Mouse (Mus musculus) MEL (cell line): ENCODE results near the gene Gipc3. TPM values are rescaled to one million over a fixed set of nuclear protein-coding genes. Genes with fewer than 3 reads are reported as not detected.

ENCODE experiments used
- DNase-seq: peaks from one replicate; pipeline ENCODE4 v3.0.0; 2011; ENCODE audit warnings: low read depth, low spot score
- H3K27ac ChIP-seq: 2 replicates; pipeline ENCODE4 v1.5.1; 2012; ENCODE audit warnings: low read depth, mild to moderate bottlenecking, control low read depth, low read length, moderate library complexity; ENCODE audit not compliant: control insufficient read depth
- H3K27me3 ChIP-seq, 2 experiments: fragments of 150-350 bp in 1 of 2; sonication (generic) in 1 of 2; 2 replicates each; pipeline ENCODE4 v1.6.1; 2012; ENCODE audit warnings: low read length in 2 of 2, mild to moderate bottlenecking in 2 of 2, improper control_type of control experiment in 1 of 2, moderate library complexity in 1 of 2; ENCODE audit not compliant: insufficient read depth in 2 of 2, control insufficient read depth in 1 of 2
- H3K36me3 ChIP-seq, 2 experiments: 2 replicates each; pipeline ENCODE4 v1.6.1; 2012 to 2014; ENCODE audit warnings: low read length in 2 of 2, improper control_type of control experiment in 1 of 2, inconsistent platforms in 1 of 2, mild to moderate bottlenecking in 1 of 2; ENCODE audit not compliant: insufficient read depth in 2 of 2, control insufficient read depth in 1 of 2
- H3K4me1 ChIP-seq, 2 experiments: fragments of 150-350 bp in 1 of 2; sonication (generic) in 1 of 2; 2 replicates each; pipeline ENCODE4 v1.6.1; 2012; ENCODE audit warnings: low read length in 2 of 2, improper control_type of control experiment in 1 of 2, mild to moderate bottlenecking in 1 of 2; ENCODE audit not compliant: insufficient read depth in 2 of 2, control insufficient read depth in 1 of 2
- H3K4me3 ChIP-seq, 2 experiments: fragments of 150-350 bp in 1 of 2; sonication (generic) in 1 of 2; 2 replicates each; pipeline ENCODE4 v1.5.1; 2012; ENCODE audit warnings: low read depth in 2 of 2, low read length in 2 of 2, mild to moderate bottlenecking in 2 of 2, moderate library complexity in 2 of 2, control low read depth in 1 of 2, improper control_type of control experiment in 1 of 2; ENCODE audit not compliant: control insufficient read depth in 1 of 2, insufficient read depth in 1 of 2
- H3K79me2 ChIP-seq: 2 replicates; pipeline ENCODE4 v1.6.1; 2012; ENCODE audit warnings: mild to moderate bottlenecking, low read length, moderate library complexity; ENCODE audit not compliant: control insufficient read depth, poor library complexity, insufficient read depth
- H3K9ac ChIP-seq: 2 replicates; pipeline ENCODE4 v1.6.1; 2012; ENCODE audit warnings: low read depth, mild to moderate bottlenecking, control low read depth, low read length, moderate library complexity; ENCODE audit not compliant: control insufficient read depth, poor library complexity, severe bottlenecking
- H3K9me3 ChIP-seq: fragments of 150-350 bp; sonication (generic); replicated peaks from 2 replicates; pipeline ENCODE4 v1.6.1; 2012; ENCODE audit warnings: mild to moderate bottlenecking, low read length, improper control_type of control experiment, moderate library complexity; ENCODE audit not compliant: insufficient read depth
- CHD2 ChIP-seq: IDR thresholded peaks from 2 replicates; pipeline ENCODE4 v1.6.1; 2011; ENCODE audit warnings: low read length, improper control_type of control experiment
- CTCF ChIP-seq, 3 experiments: IDR thresholded peaks in 2 of 3; conservative IDR thresholded peaks in 1 of 3; 2 replicates each; pipeline ENCODE4 v1.5.1; 2011 to 2012; ENCODE audit warnings: low read length in 3 of 3, low read depth in 2 of 3, mild to moderate bottlenecking in 2 of 3, improper control_type of control experiment in 1 of 3, inconsistent platforms in 1 of 3, mixed read lengths in 1 of 3, moderate library complexity in 1 of 3; ENCODE audit not compliant: control insufficient read depth in 1 of 3, insufficient read depth in 1 of 3, poor library complexity in 1 of 3, severe bottlenecking in 1 of 3
- EP300 ChIP-seq, 2 experiments: IDR thresholded peaks; 2 replicates each; pipeline ENCODE4 v1.6.1; 2011; ENCODE audit warnings: improper control_type of control experiment in 2 of 2, low read length in 2 of 2, low read depth in 1 of 2, mild to moderate bottlenecking in 1 of 2
- HCFC1 ChIP-seq: IDR thresholded peaks from 2 replicates; pipeline ENCODE4 v1.6.1; 2012; ENCODE audit warnings: low read depth, mild to moderate bottlenecking, inconsistent platforms, low read length, improper control_type of control experiment, moderate library complexity
- JUND ChIP-seq: IDR thresholded peaks from 2 replicates; pipeline ENCODE4 v1.6.1; 2011; ENCODE audit warnings: low read depth, mild to moderate bottlenecking, improper control_type of control experiment, low read length
- MAFK ChIP-seq: IDR thresholded peaks from 2 replicates; pipeline ENCODE4 v1.6.1; 2011; ENCODE audit warnings: low read depth, mild to moderate bottlenecking, low read length, improper control_type of control experiment, borderline replicate concordance
- MAZ ChIP-seq: IDR thresholded peaks from 2 replicates; pipeline ENCODE4 v1.6.1; 2012; ENCODE audit warnings: low read depth, mild to moderate bottlenecking, inconsistent platforms, low read length, improper control_type of control experiment
- MEF2A ChIP-seq: IDR thresholded peaks from 2 replicates; pipeline ENCODE4 v1.6.1; 2014; ENCODE audit warnings: low read depth, mild to moderate bottlenecking, inconsistent platforms, low read length, improper control_type of control experiment; ENCODE audit not compliant: poor library complexity, insufficient replicate concordance, severe bottlenecking; ENCODE audit errors: extremely low read depth
- MXI1 ChIP-seq: IDR thresholded peaks from 2 replicates; pipeline ENCODE4 v1.6.1; 2011; ENCODE audit warnings: mild to moderate bottlenecking, low read depth, low read length, improper control_type of control experiment
- MYB ChIP-seq: IDR thresholded peaks from 2 replicates; pipeline ENCODE4 v1.6.1; 2011; ENCODE audit warnings: mild to moderate bottlenecking, low read depth, low read length, improper control_type of control experiment
- POLR2A ChIP-seq, 2 experiments: IDR thresholded peaks; 2 replicates each; pipeline ENCODE4 v1.6.1; 2011 to 2012; ENCODE audit warnings: low read length in 2 of 2, mild to moderate bottlenecking in 2 of 2, control low read depth in 1 of 2, improper control_type of control experiment in 1 of 2, low read depth in 1 of 2, moderate library complexity in 1 of 2; ENCODE audit not compliant: control insufficient read depth in 1 of 2, insufficient read depth in 1 of 2, poor library complexity in 1 of 2
- POLR2AphosphoS2 ChIP-seq: IDR thresholded peaks from 2 replicates; pipeline ENCODE4 v1.6.1; 2011; ENCODE audit warnings: low read length, improper control_type of control experiment
- RAD21 ChIP-seq: IDR thresholded peaks from 2 replicates; pipeline ENCODE4 v1.6.1; 2011; ENCODE audit warnings: mild to moderate bottlenecking, low read depth, low read length, improper control_type of control experiment
- TAL1 ChIP-seq: IDR thresholded peaks from 2 replicates; pipeline ENCODE4 v1.6.1; 2012; ENCODE audit warnings: mild to moderate bottlenecking, inconsistent platforms, low read length, moderate library complexity, mixed read lengths
- TBP ChIP-seq: IDR thresholded peaks from 2 replicates; pipeline ENCODE4 v1.8.0; 2011; ENCODE audit warnings: low read depth, low read length, improper control_type of control experiment
- UBTF ChIP-seq: IDR thresholded peaks from 2 replicates; pipeline ENCODE4 v1.6.1; 2012; ENCODE audit warnings: low read depth, mild to moderate bottlenecking, inconsistent platforms, low read length, improper control_type of control experiment, moderate library complexity, borderline replicate concordance; ENCODE audit not compliant: insufficient read depth
- USF2 ChIP-seq, 2 experiments: IDR thresholded peaks; 2 replicates each; pipeline ENCODE4 v1.6.1; 2011 to 2012; ENCODE audit warnings: improper control_type of control experiment in 2 of 2, low read length in 2 of 2, borderline replicate concordance in 1 of 2, inconsistent platforms in 1 of 2, low read depth in 1 of 2, mild to moderate bottlenecking in 1 of 2; ENCODE audit not compliant: insufficient read depth in 1 of 2
- ZC3H11A ChIP-seq: IDR thresholded peaks from 2 replicates; pipeline ENCODE4 v1.6.1; 2012; ENCODE audit warnings: low read depth, mild to moderate bottlenecking, inconsistent platforms, low read length, improper control_type of control experiment
- ZKSCAN1 ChIP-seq: IDR thresholded peaks from 2 replicates; pipeline ENCODE4 v1.6.1; 2012; ENCODE audit warnings: low read depth, mild to moderate bottlenecking, inconsistent platforms, low read length, improper control_type of control experiment, moderate library complexity
- ZMIZ1 ChIP-seq: IDR thresholded peaks from 2 replicates; pipeline ENCODE4 v1.6.1; 2012; ENCODE audit warnings: low read depth, mild to moderate bottlenecking, inconsistent platforms, low read length, improper control_type of control experiment, moderate library complexity
- polyA plus RNA-seq, 2 experiments: library from polyadenylated mRNA; stranded (reverse) in 1 of 2; unstranded in 1 of 2; fragments of >175 nt in 1 of 2; fragments of >200 nt in 1 of 2; gene quantifications; 2 replicates each; pipeline versions ENCODE4 v1.2.1 to v1.2.4; 2012; ENCODE audit warnings: low replicate concordance in 2 of 2, low read depth in 1 of 2; ENCODE audit not compliant: insufficient read length in 2 of 2, insufficient read depth in 1 of 2, missing spikeins in 1 of 2
- total RNA-seq: library from RNA; depleted of rRNA; stranded (reverse); fragments of 300-350 nt; gene quantifications from 2 replicates; pipeline ENCODE4 v1.2.3, GENCODE M21; 2012

Gipc3 gene
- total and polyA plus RNA-seq, 3 experiments = not detected

DNA sequence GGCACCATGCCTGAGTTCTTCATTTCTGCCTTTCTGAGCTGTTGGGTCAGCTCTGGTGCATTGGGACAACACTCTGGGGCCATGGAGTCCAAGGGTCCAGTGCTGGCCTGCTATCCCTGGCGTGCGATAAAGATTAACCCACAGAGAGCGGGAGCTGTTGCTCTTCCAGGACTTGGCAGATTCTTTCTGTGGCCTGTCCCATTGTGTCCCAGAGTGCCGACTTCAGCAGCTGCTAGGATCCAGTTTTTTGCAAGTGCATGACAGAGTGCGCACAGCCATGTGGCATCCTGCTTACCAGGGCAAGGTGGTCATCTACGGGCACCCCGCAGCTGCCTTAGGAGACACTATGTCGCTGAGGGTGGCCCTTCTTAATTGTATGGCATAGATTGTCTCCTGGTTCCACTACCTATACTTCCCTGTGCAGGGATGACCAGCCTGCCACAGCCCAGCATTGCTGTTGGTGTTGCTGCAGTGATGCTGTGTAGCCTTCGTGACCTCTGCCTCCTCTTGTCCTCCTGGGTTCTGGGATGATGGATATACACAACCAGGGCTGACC is 42.6 kb downstream of the Gipc3 start:
- H3K27ac ChIP-seq = no peak overlapping the region
- no peaks in the 10 kb centered on the region for H3K27me3 ChIP-seq
- no peak overlapping the region for H3K9ac ChIP-seq
- no peaks in the 10 kb centered on the region for H3K9me3 ChIP-seq
- DNase-seq = no peak
- H3K4me3 ChIP-seq = no peak overlapping the region
- TF ChIP-seq MXI1 (no peak), POLR2A (IDR thresholded peaks at IDR 0.05; ENCODE audit: control insufficient read depth in 1 of 2, insufficient read depth in 1 of 2, low read depth in 1 of 2, low read length in 2 of 2, poor library complexity in 1 of 2) (no peak), UBTF (no peak), TBP (no peak), MYB (no peak), ZMIZ1 (no peak)
- H3K79me2 ChIP-seq = peaks cover 54% of the 10 kb centered on the region
- H3K4me1 ChIP-seq = peaks cover 0 to 4% of the 10 kb centered on the region in 2 experiments; a peak in 1 of 4 replicates
- H3K36me3 ChIP-seq = no peaks in the 10 kb centered on the region

DNA sequence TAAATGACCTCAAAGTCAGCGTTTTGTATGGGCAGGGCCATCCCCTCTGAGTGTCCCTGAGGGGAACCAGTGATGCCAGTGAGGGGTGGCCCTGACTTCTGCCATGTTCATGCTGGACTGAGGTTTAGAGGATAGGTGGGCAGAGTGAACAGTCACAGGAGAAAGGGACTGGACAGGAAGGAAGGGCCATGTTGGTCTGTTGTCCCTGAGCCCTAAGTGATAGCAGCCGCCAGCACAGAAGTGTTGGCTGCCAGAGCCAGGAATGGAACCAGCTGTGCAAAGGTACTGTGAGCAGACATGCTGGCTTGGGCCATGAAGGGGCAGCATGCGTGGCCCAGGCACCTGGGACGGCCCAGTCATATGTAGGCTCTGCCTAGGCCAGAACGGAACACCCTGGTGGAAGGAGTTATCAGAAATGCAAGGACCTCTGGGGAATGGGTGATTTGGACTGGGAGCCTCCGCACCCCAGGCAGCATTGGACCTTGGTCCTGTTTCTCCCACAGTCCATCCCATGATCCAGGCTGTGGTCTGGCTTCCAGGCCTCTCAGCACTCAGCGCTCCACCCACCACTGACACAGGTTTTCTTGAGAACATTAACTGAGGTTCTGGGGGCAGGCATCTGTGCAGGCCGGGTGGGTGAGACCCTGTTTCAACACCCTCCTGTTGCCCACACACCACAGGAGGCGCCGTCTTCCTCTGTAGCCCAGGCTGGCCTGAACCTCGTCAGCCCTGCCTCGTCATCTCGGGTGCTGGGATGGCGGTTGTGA is 43.3 kb downstream of the Gipc3 start:
- Histone ChIP-seq H3K27me3 (no peaks in the 10 kb centered on the region), H3K79me2 (peaks cover 61% of the 10 kb centered on the region), H3K27ac (no peak overlapping the region), H3K4me1 (peaks cover 1 to 10% of the 10 kb centered on the region in 2 experiments; a peak in 3 of 4 replicates), H3K36me3 (peaks cover 0 to 1% of the 10 kb centered on the region in 2 experiments; a peak in 1 of 4 replicates), H3K4me3 (no peak overlapping the region), H3K9me3 (no peaks in the 10 kb centered on the region), H3K9ac (no peak overlapping the region)
- no peak for TF ChIP-seq ZMIZ1
- TF ChIP-seq RAD21 = no peak
- TF ChIP-seq HCFC1 = no peak
- no peak for TF ChIP-seq JUND
- DNase-seq = no peak

DNA sequence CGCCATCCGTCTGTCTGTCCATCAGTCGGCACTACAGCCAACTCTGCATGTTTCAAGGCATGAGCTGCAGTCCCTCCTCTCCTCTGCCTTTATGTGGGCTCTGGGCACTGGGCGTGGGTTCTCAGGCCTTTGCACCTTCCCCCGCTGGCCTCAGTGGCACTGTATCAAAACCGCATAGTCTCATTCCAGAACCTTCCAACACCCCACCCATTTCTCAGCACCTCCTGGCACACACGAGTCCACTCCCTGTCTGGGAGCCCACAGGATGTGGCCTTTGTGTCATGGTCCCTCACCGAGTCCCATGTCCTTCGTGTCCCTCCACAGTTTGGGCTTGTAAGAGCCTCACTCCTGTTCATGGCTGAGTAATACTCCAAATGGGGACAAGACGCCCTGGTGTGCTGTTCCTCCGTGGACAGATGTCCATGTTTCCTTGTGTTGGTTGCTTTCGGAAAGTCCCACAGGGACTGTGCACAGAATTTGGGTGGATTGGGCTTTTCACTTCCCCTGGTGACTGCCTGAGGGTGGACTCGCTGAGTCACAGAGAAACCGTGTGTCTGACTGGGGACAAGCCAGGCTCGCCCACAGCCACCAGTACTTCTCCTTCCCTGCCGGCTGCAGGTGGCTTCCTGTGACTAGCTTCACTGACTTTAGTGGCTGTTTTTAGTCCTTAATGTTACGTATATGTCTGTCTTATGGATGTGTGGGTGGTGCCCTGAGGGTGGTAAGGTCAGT is 44.5 kb downstream of the Gipc3 start:
- Histone ChIP-seq H3K4me3 (no peak overlapping the region), H3K79me2 (peaks cover 73% of the 10 kb centered on the region), H3K9me3 (no peaks in the 10 kb centered on the region), H3K27ac (no peak overlapping the region), H3K36me3 (peaks cover 0 to 10% of the 10 kb centered on the region in 2 experiments; a peak in 2 of 4 replicates), H3K4me1 (peaks cover 4 to 21% of the 10 kb centered on the region in 2 experiments; a peak in 3 of 4 replicates), H3K9ac (no peak overlapping the region), H3K27me3 (no peaks in the 10 kb centered on the region)
- peak; percentile 44 for DNase-seq
- TF ChIP-seq MYB (no peak), HCFC1 (no peak), ZMIZ1 (no peak), MEF2A (no peak), CHD2 (no peak), POLR2AphosphoS2 (no peak), TAL1 (no peak), ZKSCAN1 (no peak), MAZ (no peak), EP300 (IDR thresholded peaks at IDR 0.05; ENCODE audit: low read depth in 1 of 2, low read length in 2 of 2) (no peak), TBP (no peak), ZC3H11A (no peak), USF2 (IDR thresholded peaks at IDR 0.05; ENCODE audit: borderline replicate concordance in 1 of 2, insufficient read depth in 1 of 2, low read depth in 1 of 2, low read length in 2 of 2) (no peak), CTCF (IDR thresholded peaks at IDR 0.05 in 2 of 3, conservative IDR thresholded peaks at IDR 0.05 in 1 of 3; ENCODE audit: control insufficient read depth in 1 of 3, insufficient read depth in 1 of 3, low read depth in 2 of 3, low read length in 3 of 3, poor library complexity in 1 of 3, severe bottlenecking in 1 of 3) (no peak), MAFK (no peak), JUND (no peak), UBTF (no peak)
